Mouse (Mus musculus) heart, embryonic 10.5 days (tissue): ENCODE data around the gene Nol6. TPM values are rescaled to one million over a fixed set of nuclear protein-coding genes. Genes with fewer than 3 reads are reported as not detected.
A peak's percentile ranks its signal among the peaks of the same experiment; 100 is the strongest.
"Not testable (repeated sequence)": the region's sequence is repeated elsewhere in the genome, so short reads cannot be mapped to it uniquely, and the experiment has no call there.

Source experiments
- DNase-seq: peaks from one replicate; pipeline ENCODE4 v3.0.0-alpha.2; 2017; ENCODE audit warnings: low spot score
- H3K27ac ChIP-seq: fragments of 300-500 bp; sonication (generic); 2 replicates; pipeline ENCODE4 v1.5.1; 2016; ENCODE audit warnings: mild to moderate bottlenecking
- H3K27me3 ChIP-seq: fragments of 300-500 bp; sonication (generic); 2 replicates; pipeline ENCODE4 v1.6.1; 2016; ENCODE audit warnings: mild to moderate bottlenecking; ENCODE audit not compliant: poor library complexity, insufficient read depth, severe bottlenecking
- H3K36me3 ChIP-seq: fragments of 300-500 bp; sonication (generic); 2 replicates; pipeline ENCODE4 v1.6.1; 2016; ENCODE audit warnings: mild to moderate bottlenecking, moderate library complexity
- H3K4me1 ChIP-seq: fragments of 300-500 bp; sonication (generic); 2 replicates; pipeline ENCODE4 v1.6.1; 2016; ENCODE audit warnings: mild to moderate bottlenecking
- H3K4me3 ChIP-seq: fragments of 300-500 bp; sonication (generic); 2 replicates; pipeline ENCODE4 v1.5.1; 2016; ENCODE audit warnings: mild to moderate bottlenecking, moderate library complexity
- H3K9me3 ChIP-seq: fragments of 300-500 bp; sonication (generic); 2 replicates; pipeline ENCODE4 v1.6.1; 2016; ENCODE audit warnings: mild to moderate bottlenecking, moderate library complexity
- WGBS: fragments of 180-500 bp; shearing (Covaris S2); methylation state at CpG from one replicate; pipeline ENCODE4 v1.1.7; 2016; 5-methylcytosine and 5-hydroxymethylcytosine counted together
- polyA plus RNA-seq: library from polyadenylated mRNA; unstranded; fragments of >200 nt; fragmentation: Nextera tagmentation; extraction: Ambion mirVana; gene quantifications from 2 replicates; pipeline ENCODE4 v1.2.1, GENCODE M21; 2016

Gene Nol6
- polyA plus RNA-seq, 1 experiment from 2014 or later: 26.8 TPM

DNA sequence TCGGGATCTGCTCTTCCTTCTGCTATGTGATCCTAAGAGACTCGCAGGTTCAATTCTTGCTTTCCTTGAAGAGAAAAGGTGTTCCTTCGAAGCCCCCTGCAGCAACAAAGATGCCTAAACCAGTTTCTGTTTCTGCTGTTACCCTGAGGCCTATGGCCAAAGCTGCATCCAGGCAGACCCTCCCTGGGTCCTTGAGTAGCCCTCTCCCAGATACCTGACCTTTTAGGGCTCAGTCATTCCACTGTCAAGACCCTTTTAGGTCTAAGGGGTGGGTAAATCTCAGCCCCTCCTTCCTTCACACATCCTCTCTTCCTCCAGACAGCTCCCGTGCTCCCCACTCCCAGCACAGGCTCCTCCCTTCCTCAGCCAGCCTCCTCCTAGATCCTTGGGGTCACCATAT is 35.1 kb downstream of the Nol6 start:
- no peak for DNase-seq
- peaks cover 14% of the 10 kb centered on the region; the same call in 1 of the 2 replicates for H3K27me3 ChIP-seq
- H3K4me1 ChIP-seq: peaks cover 15% of the 10 kb centered on the region; the same call in 1 of the 2 replicates
- no peaks in the 10 kb centered on the region for H3K36me3 ChIP-seq
- WGBS: 77% methylated on average over 4 of the region's 4 CpGs
- no peaks in the 10 kb centered on the region for H3K9me3 ChIP-seq
- H3K27ac ChIP-seq: no peak overlapping the region
- H3K4me3 ChIP-seq: no peak overlapping the region

DNA sequence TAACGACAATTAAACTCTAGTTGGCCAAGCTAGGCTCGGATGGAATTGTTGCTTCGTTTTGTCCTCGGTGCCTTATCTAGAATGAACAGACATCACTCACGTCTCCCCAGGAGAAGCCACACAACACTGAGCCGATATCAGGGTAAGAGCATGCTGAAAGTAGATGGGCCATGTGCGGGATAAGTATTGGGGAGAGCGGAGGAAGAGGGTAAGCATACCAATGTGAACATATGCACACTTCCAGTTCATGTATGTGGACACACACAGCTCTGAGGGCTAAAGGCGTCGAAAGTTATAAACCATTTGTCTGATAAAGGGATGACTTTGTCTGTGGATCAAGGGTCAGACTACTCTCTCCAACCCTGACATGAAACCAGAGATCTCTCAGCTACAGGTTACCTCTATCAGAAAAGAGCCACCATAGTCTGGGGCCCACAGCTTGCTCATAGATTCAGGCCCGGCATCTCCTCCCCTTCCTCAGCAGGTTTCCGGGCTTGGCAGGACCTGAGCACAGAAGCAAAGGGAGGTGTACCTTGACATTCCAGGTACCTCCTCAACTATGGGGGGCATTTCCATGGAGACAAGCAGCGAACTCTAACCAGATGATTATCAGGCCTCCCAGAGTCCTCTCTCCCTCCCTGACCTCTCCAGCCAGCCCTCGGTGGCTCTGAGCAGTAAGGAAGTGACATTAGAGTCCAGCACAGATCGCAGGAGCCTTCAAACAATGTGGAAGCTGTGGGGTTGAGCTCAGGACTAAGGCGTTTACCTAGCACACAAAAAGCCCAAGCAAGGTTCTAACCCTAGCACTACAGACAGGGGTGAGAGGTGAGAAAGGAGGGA is 36.6 kb downstream of the Nol6 start:
- DNase-seq: peak; percentile 88
- Histone ChIP-seq H3K27me3 (peaks cover 8% of the 10 kb centered on the region; the same call in 1 of the 2 replicates), H3K36me3 (no peaks in the 10 kb centered on the region), H3K9me3 (no peaks in the 10 kb centered on the region), H3K27ac (peak overlapping the region; percentile 39; the same call in 1 of the 2 replicates), H3K4me1 (peaks cover 19% of the 10 kb centered on the region), H3K4me3 (no peak overlapping the region)
- 68% methylated on average over 16 of the region's 16 CpGs for WGBS

DNA sequence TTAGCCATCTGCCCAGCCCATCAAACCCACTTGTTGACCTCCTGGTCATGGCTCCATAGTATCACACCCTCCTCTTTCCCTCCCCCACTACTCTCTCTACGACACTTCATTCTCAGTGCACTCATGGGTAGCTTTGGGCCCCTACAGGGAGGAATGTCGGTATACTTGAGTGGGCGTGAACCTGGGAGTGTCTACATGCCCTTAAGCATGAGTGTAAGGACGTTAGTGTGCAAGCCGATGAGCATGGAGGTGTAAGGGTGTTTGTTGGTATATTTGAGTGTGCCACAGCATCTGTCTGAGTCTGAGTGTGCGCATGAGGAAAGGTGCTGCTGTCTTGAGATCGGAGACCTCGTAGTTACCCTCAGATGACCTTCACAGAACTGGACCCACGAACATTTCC is 37.3 kb downstream of the Nol6 start:
- no peaks in the 10 kb centered on the region for H3K36me3 ChIP-seq
- H3K4me1 ChIP-seq: peaks cover 20% of the 10 kb centered on the region
- no peak for DNase-seq
- 77% methylated on average over 9 of the region's 9 CpGs for WGBS
- peak overlapping the region; percentile 39; the same call in 1 of the 2 replicates for H3K27ac ChIP-seq
- H3K4me3 ChIP-seq: no peak overlapping the region
- no peaks in the 10 kb centered on the region for H3K9me3 ChIP-seq
- H3K27me3 ChIP-seq: peaks cover 8% of the 10 kb centered on the region; the same call in 1 of the 2 replicates

GRCm38 (mm10) chr4:41084819-41085218 is 39.4 kb downstream of the Nol6 start:
- Histone ChIP-seq H3K4me1 (peaks cover 17% of the 10 kb centered on the region), H3K9me3 (no peaks in the 10 kb centered on the region), H3K4me3 (no peak overlapping the region), H3K27me3 (no peaks in the 10 kb centered on the region), H3K27ac (no peak overlapping the region), H3K36me3 (no peaks in the 10 kb centered on the region)
- no peak for DNase-seq
- WGBS: 81% methylated on average over 4 of the region's 4 CpGs

DNA sequence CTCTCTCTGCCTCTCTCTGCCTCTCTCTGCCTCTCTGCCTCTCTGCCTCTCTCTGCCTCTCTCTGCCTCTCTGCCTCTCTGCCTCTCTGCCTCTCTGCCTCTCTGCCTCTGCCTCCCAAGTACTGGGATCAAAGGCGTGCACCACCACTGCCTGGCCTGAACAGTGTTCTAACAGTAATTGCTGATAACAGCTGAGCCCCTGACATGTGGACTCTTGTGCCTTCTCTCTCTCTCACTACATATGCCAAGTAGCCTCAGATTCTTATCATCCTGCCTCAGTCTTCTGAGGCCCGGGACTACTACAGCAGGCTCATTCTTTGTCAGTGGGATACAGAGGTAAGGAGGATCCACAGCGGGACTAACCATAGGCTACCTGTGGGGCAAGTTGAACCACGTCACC is 41.5 kb downstream of the Nol6 start:
- H3K36me3 ChIP-seq, DNase-seq, H3K9me3 ChIP-seq, H3K27me3 ChIP-seq, H3K4me3 ChIP-seq: not testable (repeated sequence)
- WGBS: 36% methylated on average over 4 of the region's 4 CpGs
- Histone ChIP-seq H3K4me1 (peaks cover 17% of the 10 kb centered on the region), H3K27ac (0 out of 2 replicates have a peak overlapping the region, but pooled peaks have one; percentile 8)

GRCm38 (mm10) chr4:41081733-41082132 is 42.5 kb downstream of the Nol6 start:
- no peaks in the 10 kb centered on the region for H3K27me3 ChIP-seq
- H3K36me3 ChIP-seq: no peaks in the 10 kb centered on the region
- H3K4me3 ChIP-seq: no peak overlapping the region
- H3K27ac ChIP-seq: no peak overlapping the region
- DNase-seq: no peak
- peaks cover 12% of the 10 kb centered on the region; the same call in 1 of the 2 replicates for H3K4me1 ChIP-seq
- no peaks in the 10 kb centered on the region for H3K9me3 ChIP-seq
- 84% methylated on average over 5 of the region's 5 CpGs for WGBS

- Histone ChIP-seq H3K27me3 (no peaks in the 10 kb centered on the region; the same call in 1 of the 2 replicates), H3K27ac (no peak overlapping the region), H3K9me3 (no peaks in the 10 kb centered on the region), H3K4me3 (no peak overlapping the region), H3K4me1 (peaks cover 12% of the 10 kb centered on the region; the same call in 1 of the 2 replicates), H3K36me3 (no peaks in the 10 kb centered on the region)
- WGBS: 41% methylated on average over 6 of the region's 6 CpGs
- no peak for DNase-seq
These were observed 45.5 kb downstream of the Nol6 start for GRCm38 (mm10) chr4:41078726-41079125.

- H3K27ac ChIP-seq: no peak overlapping the region
- 0 out of 2 replicates have a peak, but pooled peaks cover 13% of the 10 kb centered on the region for H3K4me1 ChIP-seq
- H3K36me3 ChIP-seq: no peaks in the 10 kb centered on the region
- 74% methylated on average over 6 of the region's 6 CpGs for WGBS
- no peak for DNase-seq
- no peaks in the 10 kb centered on the region for H3K9me3 ChIP-seq
- no peak overlapping the region for H3K4me3 ChIP-seq
- H3K27me3 ChIP-seq: no peaks in the 10 kb centered on the region; the same call in 1 of the 2 replicates
These were observed 49.8 kb downstream of the Nol6 start for GRCm38 (mm10) chr4:41074461-41074860.

GRCm38 (mm10) chr4:41073008-41073817 is 51.0 kb downstream of the Nol6 start:
- no peak for DNase-seq
- WGBS: 76% methylated on average over 12 of the region's 12 CpGs
- Histone ChIP-seq H3K4me1 (0 out of 2 replicates have a peak, but pooled peaks cover 10% of the 10 kb centered on the region), H3K27me3 (no peaks in the 10 kb centered on the region; the same call in 1 of the 2 replicates), H3K9me3 (no peaks in the 10 kb centered on the region), H3K36me3 (no peaks in the 10 kb centered on the region), H3K4me3 (no peak overlapping the region), H3K27ac (no peak overlapping the region)

GRCm38 (mm10) chr4:41071500-41072429 is 52.5 kb downstream of the Nol6 start:
- 79% methylated on average over 14 of the region's 14 CpGs for WGBS

GRCm38 (mm10) chr4:41065196-41065595 is 59.1 kb downstream of the Nol6 start:
- H3K9me3 ChIP-seq: no peaks in the 10 kb centered on the region
- H3K4me3 ChIP-seq: no peak overlapping the region
- H3K4me1 ChIP-seq: peaks cover 12% of the 10 kb centered on the region
- H3K27ac ChIP-seq: no peak overlapping the region
- H3K36me3 ChIP-seq: no peaks in the 10 kb centered on the region
- H3K27me3 ChIP-seq: peaks cover 11% of the 10 kb centered on the region
- WGBS: 74% methylated on average over 4 of the region's 4 CpGs
- DNase-seq: no peak

More at GRCm38 (mm10) chr4:41071500-41072429, 52.5 kb downstream of the Nol6 start:
- H3K9me3 ChIP-seq: no peaks in the 10 kb centered on the region
- no peak for DNase-seq
- H3K36me3 ChIP-seq: no peaks in the 10 kb centered on the region
- H3K27me3 ChIP-seq: no peaks in the 10 kb centered on the region; the same call in 1 of the 2 replicates
- 0 out of 2 replicates have a peak, but pooled peaks cover 6% of the 10 kb centered on the region for H3K4me1 ChIP-seq
- H3K4me3 ChIP-seq: no peak overlapping the region
- H3K27ac ChIP-seq: no peak overlapping the region
